Mouse (Mus musculus): ENCODE data around the gene Zfp719. TPM values are rescaled to one million over a fixed set of nuclear protein-coding genes. Genes with fewer than 3 reads are reported as not detected.

The Zfp719 gene
- total and polyA plus RNA-seq, 3 experiments, result 3.5 to 9.8 (median 5.8) TPM

GRCm38 (mm10) chr7:43553153-43553552, 26.3 kb upstream of the Zfp719 start (continued):
- TF ChIP-seq TCF12 (IDR thresholded peaks at IDR 0.05; ENCODE audit: low read depth, low read length) (peak; percentile 94), MAX (IDR thresholded peaks at IDR 0.05; ENCODE audit: low read length) (peak; percentile 68), SIN3A (IDR thresholded peaks at IDR 0.05; ENCODE audit: low read length) (peak; percentile 70), EP300 (IDR thresholded peaks at IDR 0.05; ENCODE audit: low read length) (peak; percentile 91), ETS1 (conservative IDR thresholded peaks at IDR 0.05; ENCODE audit: low read depth, low read length) (peak; percentile 86), KAT2A (IDR thresholded peaks at IDR 0.05; ENCODE audit: insufficient replicate concordance, low read length) (no peak), JUN (IDR thresholded peaks at IDR 0.05; ENCODE audit: insufficient read depth, low read depth, low read length) (peak; percentile 24; the same call in 1 of the 2 replicates), MAFK (IDR thresholded peaks at IDR 0.05; ENCODE audit: insufficient replicate concordance, low read length) (0 out of 2 replicates have a peak, but pooled peaks have one; percentile 53), GABPA (IDR thresholded peaks at IDR 0.05; ENCODE audit: insufficient replicate concordance, low read depth, low read length) (no peak), NELFE (IDR thresholded peaks at IDR 0.05; ENCODE audit: low read depth, low read length) (no peak), ZKSCAN1 (IDR thresholded peaks at IDR 0.05; ENCODE audit: borderline replicate concordance, low read depth, low read length) (no peak), JUND (conservative IDR thresholded peaks at IDR 0.05; ENCODE audit: low read depth, low read length) (0 out of 2 replicates have a peak, but pooled peaks have one; percentile 20), SMC3 (IDR thresholded peaks at IDR 0.05; ENCODE audit: low read depth, low read length) (no peak), NRF1 (IDR thresholded peaks at IDR 0.05; ENCODE audit: low read depth, low read length) (no peak; the same call in 1 of the 2 replicates), ELF1 (IDR thresholded peaks at IDR 0.05; ENCODE audit: low read depth, low read length) (peak; percentile 34; the same call in 1 of the 2 replicates), CTCF (conservative IDR thresholded peaks at IDR 0.05 in 1 of 2, IDR thresholded peaks at IDR 0.05 in 1 of 2; ENCODE audit: low read depth in 2 of 2, low read length in 2 of 2) (no peak), USF2 (conservative IDR thresholded peaks at IDR 0.05; ENCODE audit: low read depth, low read length) (no peak), RAD21 (IDR thresholded peaks at IDR 0.05; ENCODE audit: low read depth, low read length) (no peak; the same call in none of the 2 replicates), TBP (conservative IDR thresholded peaks at IDR 0.05; ENCODE audit: low read depth, low read length) (no peak), USF1 (IDR thresholded peaks at IDR 0.05; ENCODE audit: low read depth, low read length) (no peak)

DNA sequence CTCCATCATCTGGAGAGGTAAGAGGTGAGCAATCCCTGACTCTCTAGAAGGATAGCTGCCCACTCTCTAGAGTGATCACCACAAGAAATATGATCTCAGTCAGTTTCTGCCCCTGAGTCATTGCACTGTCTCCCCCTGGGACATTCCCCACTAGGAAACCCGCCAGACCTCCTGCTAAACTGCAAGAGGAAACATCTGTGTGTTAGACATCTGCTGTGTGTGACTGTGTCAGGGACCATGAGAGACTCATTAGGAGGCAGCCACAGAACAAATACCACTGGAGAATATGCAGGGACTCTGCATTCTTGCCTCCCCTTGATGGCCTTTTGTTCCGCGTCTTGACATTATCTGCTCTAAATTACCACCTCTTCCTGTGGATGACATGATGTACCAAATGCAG, 24.9 kb upstream of the Zfp719 start:
- Histone ChIP-seq H3K4me1 (ENCODE audit: control insufficient read depth in 1 of 2, insufficient read depth in 2 of 2) (peaks cover 20 to 34% of the 10 kb centered on the region in 2 experiments), H3K9me3 (replicated peaks; ENCODE audit: low read length) (no peaks in the 10 kb centered on the region), H3K4me2 (ENCODE audit: insufficient read depth, low read depth, poor library complexity, severe bottlenecking) (peak overlapping the region; percentile 53; the same call in 1 of the 2 replicates), H3K27me3 (replicated peaks) (no peaks in the 10 kb centered on the region), H3K36me3 (replicated peaks in 1 of 2; ENCODE audit: control insufficient read depth in 1 of 2, insufficient read depth in 1 of 2, low read length in 1 of 2) (no peaks in the 10 kb centered on the region), H3K9ac (ENCODE audit: insufficient read depth, low read depth) (no peak overlapping the region), H3K27ac (ENCODE audit: insufficient read depth, low read depth) (peak overlapping the region; percentile 69), H3K4me3 (replicated peaks in 1 of 3; ENCODE audit: low read depth in 2 of 3, low read length in 2 of 3, poor library complexity in 1 of 3) (no peak overlapping the region), H3K79me2 (replicated peaks; ENCODE audit: control insufficient read depth, extremely low read depth, insufficient read depth, poor library complexity, severe bottlenecking) (no peaks in the 10 kb centered on the region)
- DNase-seq (ENCODE audit: extremely low read depth), result peak; percentile 96
- dilution Hi-C loops (cut with MboI; ENCODE audit: extremely low pct_ligation_motif_present, extremely low pct_unique_long_range_greater_than_20kb, low sequenced_read_pairs) (no loop called here), in situ Hi-C loops (cut with MboI; ENCODE audit: low pct_ligation_motif_present, low pct_unique_long_range_greater_than_20kb, low sequenced_read_pairs) (no loop called here)
- peak; percentile 91 for TF ChIP-seq BHLHE40 (IDR thresholded peaks at IDR 0.05; ENCODE audit: low read depth, low read length)
- TF ChIP-seq MAZ (IDR thresholded peaks at IDR 0.05; ENCODE audit: low read depth, low read length), result peak; percentile 83
- peak; percentile 78 for TF ChIP-seq SIN3A (IDR thresholded peaks at IDR 0.05; ENCODE audit: low read length)
- TF ChIP-seq USF2 (conservative IDR thresholded peaks at IDR 0.05; ENCODE audit: low read depth, low read length), result no peak
- TF ChIP-seq KAT2A (IDR thresholded peaks at IDR 0.05; ENCODE audit: insufficient replicate concordance, low read length), result 0 out of 2 replicates have a peak, but pooled peaks have one; percentile 29
- TF ChIP-seq ZC3H11A (IDR thresholded peaks at IDR 0.05; ENCODE audit: low read depth, low read length), result no peak
- no peak for TF ChIP-seq NRF1 (IDR thresholded peaks at IDR 0.05; ENCODE audit: low read depth, low read length)
- no peak for TF ChIP-seq E2F4 (IDR thresholded peaks at IDR 0.05; ENCODE audit: insufficient replicate concordance, low read depth, low read length)
- peak; percentile 63; the same call in 1 of the 2 replicates for TF ChIP-seq ELF1 (IDR thresholded peaks at IDR 0.05; ENCODE audit: low read depth, low read length)
- peak; percentile 83 for TF ChIP-seq MEF2A (IDR thresholded peaks at IDR 0.05; ENCODE audit: borderline replicate concordance, low read depth, low read length)
- TF ChIP-seq CHD2 (IDR thresholded peaks at IDR 0.05; ENCODE audit: low read length), result peak; percentile 61; the same call in 1 of the 2 replicates
- TF ChIP-seq CHD1 (IDR thresholded peaks at IDR 0.05; ENCODE audit: low read depth, low read length), result no peak
- no peak for TF ChIP-seq CTCF (conservative IDR thresholded peaks at IDR 0.05 in 1 of 2, IDR thresholded peaks at IDR 0.05 in 1 of 2; ENCODE audit: low read depth in 2 of 2, low read length in 2 of 2)
- TF ChIP-seq ZKSCAN1 (IDR thresholded peaks at IDR 0.05; ENCODE audit: borderline replicate concordance, low read depth, low read length), result no peak
- TF ChIP-seq SMC3 (IDR thresholded peaks at IDR 0.05; ENCODE audit: low read depth, low read length), result 0 out of 2 replicates have a peak, but pooled peaks have one; percentile 1
- peak; percentile 99 for TF ChIP-seq ETS1 (conservative IDR thresholded peaks at IDR 0.05; ENCODE audit: low read depth, low read length)
- no peak for TF ChIP-seq MAX (IDR thresholded peaks at IDR 0.05; ENCODE audit: low read length)
- peak; percentile 89 for TF ChIP-seq IRF4 (IDR thresholded peaks at IDR 0.05; ENCODE audit: low read depth, low read length)
- TF ChIP-seq GABPA (IDR thresholded peaks at IDR 0.05; ENCODE audit: insufficient replicate concordance, low read depth, low read length), result no peak
- TF ChIP-seq HCFC1 (IDR thresholded peaks at IDR 0.05; ENCODE audit: low read depth, low read length), result 0 out of 2 replicates have a peak, but pooled peaks have one; percentile 25
- peak; percentile 48; the same call in 1 of the 2 replicates for TF ChIP-seq MXI1 (IDR thresholded peaks at IDR 0.05; ENCODE audit: low read depth, low read length)
- peak; percentile 98 for TF ChIP-seq TCF12 (IDR thresholded peaks at IDR 0.05; ENCODE audit: low read depth, low read length)
- TF ChIP-seq TBP (conservative IDR thresholded peaks at IDR 0.05; ENCODE audit: low read depth, low read length), result 0 out of 2 replicates have a peak, but pooled peaks have one; percentile 47
- peak; percentile 69 for TF ChIP-seq JUN (IDR thresholded peaks at IDR 0.05; ENCODE audit: insufficient read depth, low read depth, low read length)
- TF ChIP-seq POLR2AphosphoS2 (IDR thresholded peaks at IDR 0.05; ENCODE audit: low read depth, low read length), result no peak
- TF ChIP-seq ZMIZ1 (IDR thresholded peaks at IDR 0.05; ENCODE audit: low read depth, low read length), result no peak
- no peak for TF ChIP-seq MYC (IDR thresholded peaks at IDR 0.05; ENCODE audit: low read depth, low read length)

Data from CH12.LX (cell line).